Mouse (Mus musculus): ENCODE results near the gene Cdx2.

DNA sequence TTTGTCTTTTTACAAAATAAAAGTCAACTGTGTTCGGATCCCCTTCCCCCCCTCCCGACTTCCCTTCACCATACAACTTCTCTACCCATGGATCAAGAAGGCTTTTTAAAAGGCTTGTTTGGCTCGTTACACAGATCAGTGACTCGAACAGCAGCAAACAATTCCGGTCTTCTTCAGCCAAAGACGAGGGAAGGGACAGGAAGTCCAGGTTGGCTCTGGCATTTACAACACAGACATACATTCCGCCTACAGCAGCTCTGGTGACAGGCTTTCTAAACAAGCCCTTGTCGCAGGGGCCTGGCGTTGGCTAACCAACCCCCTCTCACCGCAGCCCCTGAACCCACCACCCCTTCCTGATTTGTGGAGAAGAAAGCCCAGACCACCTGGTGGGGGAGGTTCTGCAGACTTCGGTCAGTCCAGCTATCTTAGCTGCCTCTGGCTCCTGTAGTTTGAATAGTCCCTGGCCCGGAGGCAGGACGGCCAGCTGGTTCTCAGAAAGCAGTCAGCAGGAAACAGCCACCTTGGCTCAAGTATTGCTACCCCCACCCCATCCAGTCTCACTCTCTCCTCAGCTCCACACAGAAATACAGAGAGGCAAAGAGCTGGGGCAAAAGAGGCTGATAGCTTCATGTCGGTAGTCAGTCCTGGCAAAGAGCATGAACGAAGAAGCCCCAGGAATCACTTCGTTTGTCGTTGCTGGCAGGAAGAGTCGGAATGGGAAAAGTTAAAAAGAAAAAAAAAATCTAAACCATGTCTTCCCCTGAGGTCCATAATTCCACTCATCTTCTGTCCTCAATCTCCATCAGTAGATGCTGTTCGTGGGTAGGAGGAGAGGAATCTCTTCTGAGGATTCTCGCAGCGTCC is 5.9 kb downstream of the Cdx2 start:
- TF ChIP-seq EP300 (IDR thresholded peaks at IDR 0.05; ENCODE audit: low read depth) (no peak), CTCF (IDR thresholded peaks at IDR 0.05; ENCODE audit: low read depth) (no peak)
